Mouse (Mus musculus): Measurements from ENCODE around the gene Car15.

Car15 gene

GRCm38 (mm10) chr16:17799584-17799983 lies 38.6 kb downstream of the Car15 start:
- DNase-seq = no peak

DNA sequence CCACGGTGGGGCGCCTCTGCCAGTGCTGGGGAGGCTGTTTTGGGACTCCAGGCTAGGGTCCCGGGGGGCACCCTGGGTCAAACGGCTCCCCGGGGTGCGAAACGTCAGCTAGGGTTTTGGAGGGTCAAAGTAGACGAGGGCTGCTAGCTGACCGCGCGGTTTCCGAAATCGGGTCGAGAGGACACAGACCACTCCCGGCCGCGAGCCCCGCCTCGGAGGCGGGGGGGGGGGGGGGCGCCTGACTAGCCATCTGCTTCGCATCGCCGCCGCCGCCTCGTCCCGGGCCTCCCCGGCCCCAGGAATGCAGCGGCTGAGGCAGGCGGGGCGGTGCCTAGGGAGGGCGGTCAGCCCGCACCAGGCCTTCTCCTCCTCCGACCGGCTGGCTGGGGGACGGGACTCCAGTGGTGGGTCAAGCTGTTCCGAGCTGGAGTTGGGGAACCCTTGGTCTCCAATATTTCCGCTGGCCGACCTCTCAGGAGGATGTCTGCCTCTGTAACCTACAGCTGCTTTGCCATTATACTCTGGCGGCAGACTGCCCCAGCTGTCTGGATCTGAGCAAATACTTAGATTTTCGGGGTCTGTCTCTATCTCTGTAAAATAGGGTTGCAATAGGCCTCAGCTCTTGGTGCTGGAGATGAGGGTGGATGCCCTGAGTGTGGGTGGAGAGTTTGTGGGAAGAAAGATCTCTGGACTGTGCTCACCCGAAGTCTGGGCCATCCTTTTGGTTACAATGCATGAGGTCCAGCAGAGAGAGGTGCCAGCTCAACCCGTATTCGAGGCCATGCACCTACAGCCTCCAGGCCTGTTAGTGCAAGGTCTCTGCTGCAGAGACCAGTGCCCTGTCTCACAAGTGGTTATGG lies 39.6 kb downstream of the Car15 start:
- DNase-seq = no peak

DNA sequence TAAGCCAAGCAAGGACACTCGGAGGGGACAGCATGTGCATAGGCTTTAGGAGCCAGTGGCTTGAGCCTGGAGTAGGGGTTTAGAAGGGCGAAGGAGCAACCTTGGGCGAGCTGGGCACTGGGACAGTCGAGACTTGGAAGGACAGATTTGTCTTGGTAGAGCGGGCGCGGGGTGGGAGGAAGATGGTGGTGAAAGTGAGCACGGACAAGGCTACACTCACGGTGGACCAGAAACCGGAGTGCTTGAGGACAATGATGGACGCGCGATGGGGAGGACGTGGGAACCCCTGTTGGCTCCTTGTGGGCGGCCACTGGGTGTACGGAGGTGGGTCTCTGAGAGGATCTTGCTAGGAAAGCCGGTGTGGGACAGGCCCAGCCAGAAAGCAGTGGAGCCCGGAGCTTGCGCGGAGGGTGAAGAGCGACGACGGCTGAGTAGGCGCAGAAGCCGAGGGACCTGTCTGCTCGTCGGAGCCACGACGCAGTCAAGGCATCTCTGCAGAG lies 40.3 kb downstream of the Car15 start:
- DNase-seq = no peak

DNA sequence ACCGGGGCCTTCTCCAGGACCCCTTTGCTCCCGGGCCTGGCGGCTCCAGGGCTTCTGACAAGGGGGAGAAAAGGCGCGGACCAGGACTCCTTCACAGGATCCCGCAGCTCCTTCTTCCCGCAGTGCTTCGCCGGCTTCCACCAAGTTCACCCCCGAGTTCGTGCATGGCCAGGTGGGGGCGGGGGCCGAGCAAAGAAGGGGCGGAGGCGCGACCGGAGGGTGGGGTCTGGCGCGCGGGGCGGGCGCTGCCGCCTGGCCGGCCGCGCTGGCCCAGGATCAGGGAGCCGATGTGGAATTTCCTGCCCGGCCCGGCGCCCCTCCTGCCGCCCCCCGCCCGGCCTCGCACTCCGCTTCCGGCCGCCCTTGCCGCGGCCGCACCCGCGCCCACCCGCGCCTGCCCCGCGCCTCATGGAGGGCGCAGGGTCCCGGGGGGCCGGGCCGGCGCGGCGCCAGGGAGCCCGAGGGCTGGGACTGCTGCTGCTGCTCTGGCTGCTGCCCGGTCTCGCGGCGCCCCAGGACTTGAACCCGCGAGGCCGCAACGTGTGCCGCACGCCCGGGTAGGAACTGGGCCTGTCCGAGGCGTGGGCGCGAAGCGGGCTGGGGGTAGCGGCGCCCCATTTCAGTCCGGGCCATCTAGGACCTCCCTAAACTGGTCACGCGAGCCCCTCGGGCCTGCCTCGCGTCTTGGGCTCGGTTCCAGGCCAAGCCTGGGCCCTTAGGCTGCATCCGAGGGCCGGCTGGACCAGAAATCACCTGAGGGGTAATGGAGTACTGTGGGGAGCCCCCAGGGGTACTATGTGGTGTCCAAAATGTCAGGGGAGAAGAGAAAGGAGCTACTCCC lies 41.0 kb downstream of the Car15 start, which contains the start of gene Scarf2:
TSS of gene Scarf2 (plus strand) at position 312 of the 841 bp plus-strand sequence.
- DNase-seq = no peak

- DNase-seq = no peak
Observed at GRCm38 (mm10) chr16:17796519-17796918, 41.6 kb downstream of the Car15 start.

DNA sequence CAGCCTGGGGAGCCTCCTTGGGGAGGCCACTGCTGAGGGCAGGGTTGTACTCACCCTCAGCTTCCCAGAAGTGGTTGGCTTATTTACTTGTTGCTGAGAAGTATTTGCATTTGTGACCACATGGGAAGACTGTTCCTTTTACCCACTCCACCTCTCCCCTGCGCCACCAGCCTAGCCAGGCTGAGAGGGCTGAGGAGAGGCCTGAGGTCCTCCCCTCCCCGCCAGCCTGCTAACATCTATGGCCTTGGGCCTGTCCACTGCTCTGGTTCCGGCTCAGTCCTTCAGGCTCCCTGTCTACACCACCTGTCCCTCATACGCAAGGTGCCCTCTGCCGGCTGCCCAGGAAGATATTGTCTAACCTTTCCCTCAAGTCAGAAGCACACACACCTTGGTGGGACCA lies 42.5 kb downstream of the Car15 start:
- DNase-seq = no peak

DNA sequence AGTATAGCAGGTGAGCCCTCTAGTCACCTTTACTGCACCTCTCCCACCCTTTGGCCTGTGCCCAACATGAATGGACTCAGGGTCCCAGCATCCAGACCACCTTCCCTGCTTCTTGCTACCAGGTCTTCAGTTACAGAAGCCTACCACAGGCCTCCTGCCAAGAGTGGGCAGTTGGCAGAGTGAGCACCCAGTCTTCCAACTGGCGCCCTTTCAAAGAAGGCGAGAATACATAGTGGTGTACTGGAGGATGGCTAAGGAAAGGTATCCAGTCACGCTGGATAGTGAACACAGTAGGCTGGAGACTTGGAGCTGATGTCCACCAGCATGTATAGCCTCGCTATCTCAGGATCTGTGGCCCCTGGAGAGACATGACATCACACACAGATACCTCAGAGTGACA lies 44.1 kb downstream of the Car15 start:
- DNase-seq = no peak

GRCm38 (mm10) chr16:17792728-17793127 lies 45.4 kb downstream of the Car15 start:
- no peak for DNase-seq

- no peak for DNase-seq
Observed at GRCm38 (mm10) chr16:17785337-17785736, 52.8 kb downstream of the Car15 start.

Data from thymus, adult 18-20 months (tissue).